Mouse (Mus musculus) cortical plate, adult 2 months (tissue): Measurements from ENCODE around the gene Ap4e1.

Experiments
- CTCF ChIP-seq: fragments of 200-500 bp; IDR thresholded peaks from 2 replicates; pipeline ENCODE4 v1.5.1; 2011; ENCODE audit warnings: mild to moderate bottlenecking, control low read depth, low read length; ENCODE audit not compliant: insufficient read depth; ENCODE audit errors: extremely low read depth
- POLR2A ChIP-seq: fragments of 200-500 bp; IDR thresholded peaks from 2 replicates; pipeline ENCODE4 v1.6.1; 2011; ENCODE audit warnings: mild to moderate bottlenecking, low read length, control low read depth; ENCODE audit not compliant: insufficient read depth; ENCODE audit errors: extremely low read depth

DNA sequence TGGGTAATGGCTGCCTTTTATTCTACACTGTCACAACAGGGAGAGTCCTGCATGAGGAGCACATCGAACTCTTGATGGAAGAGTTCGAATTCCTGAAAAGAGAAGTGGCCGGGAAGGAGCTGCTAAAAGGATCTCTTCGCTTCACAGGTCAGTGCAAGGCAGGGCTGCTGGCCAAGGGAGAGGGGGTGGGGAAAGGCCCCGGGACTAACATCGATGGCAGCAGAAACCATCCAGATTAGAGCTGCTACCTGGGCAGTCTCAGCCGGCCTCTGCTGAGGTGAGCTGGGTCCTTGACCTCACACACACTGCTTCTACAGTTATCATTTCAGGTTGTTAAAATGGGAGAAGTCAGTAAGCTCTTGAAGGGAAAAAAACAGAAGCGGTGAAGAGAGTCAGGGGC, 83.5 kb downstream of the Ap4e1 start:
- no peak for TF ChIP-seq CTCF
- no peak for TF ChIP-seq POLR2A
